Mouse (Mus musculus) hindbrain, postnatal 0 days (tissue): ENCODE results near the gene Cep135. TPM values are rescaled to one million over a fixed set of nuclear protein-coding genes. Genes with fewer than 3 reads are reported as not detected.

Source experiments
- ATAC-seq: fragments of 200-750 bp; cut with Nextera tagmentation; 2 replicates; pipeline ENCODE4 v1.8.0; 2017; ENCODE audit warnings: mild to moderate bottlenecking, moderate TSS enrichment, moderate library complexity
- DNase-seq: peaks from one replicate; pipeline ENCODE4 v3.0.0-alpha.2; 2015; ENCODE audit warnings: low spot score
- H3K27ac ChIP-seq: fragments of 300-500 bp; sonication (generic); 2 replicates; pipeline ENCODE4 v1.5.1; 2014; ENCODE audit warnings: mild to moderate bottlenecking
- H3K27me3 ChIP-seq: fragments of 300-500 bp; sonication (generic); 2 replicates; pipeline ENCODE4 v1.6.1; 2014; ENCODE audit warnings: low read length, mixed read lengths; ENCODE audit not compliant: insufficient read depth
- H3K36me3 ChIP-seq: fragments of 300-500 bp; sonication (generic); 2 replicates; pipeline ENCODE4 v1.6.1; 2014; ENCODE audit warnings: low read length, mixed read lengths; ENCODE audit not compliant: insufficient read depth
- H3K4me1 ChIP-seq: fragments of 300-500 bp; sonication (generic); 2 replicates; pipeline ENCODE4 v1.6.1; 2014; ENCODE audit warnings: antibody characterized with exemption, low read length, mixed read lengths; ENCODE audit not compliant: insufficient read depth
- H3K4me2 ChIP-seq: fragments of 300-500 bp; sonication (generic); 2 replicates; pipeline ENCODE4 v1.6.1; 2014; ENCODE audit warnings: low read depth, mild to moderate bottlenecking, low read length, moderate library complexity, mixed read lengths
- H3K4me3 ChIP-seq: fragments of 300-500 bp; sonication (generic); 2 replicates; pipeline ENCODE4 v1.5.1; 2014; ENCODE audit warnings: low read length
- H3K9ac ChIP-seq: fragments of 300-500 bp; sonication (generic); replicated peaks from 2 replicates; pipeline ENCODE4 v1.6.1; 2014; ENCODE audit warnings: mild to moderate bottlenecking, low read length, moderate library complexity, mixed read lengths
- H3K9me3 ChIP-seq: fragments of 300-500 bp; sonication (generic); 2 replicates; pipeline ENCODE4 v1.6.1; 2016; ENCODE audit warnings: low read length, mixed read lengths
- CTCF ChIP-seq: IDR thresholded peaks from 2 replicates; pipeline ENCODE4 v1.5.1; 2016; ENCODE audit warnings: antibody characterized with exemption, control low read depth, low read depth
- WGBS: fragments of 180-500 bp; shearing (Covaris S2); extraction: QIAGEN DNeasy Blood & Tissue Kit; methylation state at CpG from one replicate; pipeline ENCODE4 v1.1.7; 2014; 5-methylcytosine and 5-hydroxymethylcytosine counted together
- polyA plus RNA-seq: library from polyadenylated mRNA; unstranded; fragments of >200 nt; fragmentation: Nextera tagmentation; extraction: Ambion mirVana; gene quantifications from 2 replicates; pipeline ENCODE4 v1.2.1, GENCODE M21; 2015
- total RNA-seq: library from RNA; depleted of rRNA; stranded (reverse); fragments of >200 nt; gene quantifications from 2 replicates; pipeline ENCODE4 v1.2.3, GENCODE M21; 2014; rRNA removed

Cep135 gene
- total and polyA plus RNA-seq, 2 experiments from 2014 or later: 2.6 to 4.0 TPM

GRCm38 (mm10) chr5:76691251-76691650 lies 102.8 kb downstream of the Cep135 start:
- no peak overlapping the region for H3K9ac ChIP-seq
- 79% methylated on average over 5 of the region's 5 CpGs for WGBS
- TF ChIP-seq CTCF: no peak
- no peak overlapping the region for H3K27ac ChIP-seq
- DNase-seq (no peak), ATAC-seq (no peak)
- H3K4me3 ChIP-seq: no peak overlapping the region
- peaks cover 3% of the 10 kb centered on the region; the same call in 1 of the 2 replicates for H3K4me1 ChIP-seq
- H3K9me3 ChIP-seq: no peaks in the 10 kb centered on the region
- no peaks in the 10 kb centered on the region for H3K36me3 ChIP-seq
- no peaks in the 10 kb centered on the region for H3K27me3 ChIP-seq
- no peak overlapping the region for H3K4me2 ChIP-seq

GRCm38 (mm10) chr5:76691706-76692424 lies 103.4 kb downstream of the Cep135 start:
- peak; percentile 65 for DNase-seq
- H3K27ac ChIP-seq: no peak overlapping the region
- H3K4me3 ChIP-seq: no peak overlapping the region
- peaks cover 3% of the 10 kb centered on the region; the same call in 1 of the 2 replicates for H3K4me1 ChIP-seq
- TF ChIP-seq CTCF: no peak
- WGBS: 52% methylated on average over 12 of the region's 12 CpGs
- no peaks in the 10 kb centered on the region for H3K27me3 ChIP-seq
- no peak overlapping the region for H3K4me2 ChIP-seq
- ATAC-seq: peak; percentile 56
- H3K9me3 ChIP-seq: no peaks in the 10 kb centered on the region
- no peaks in the 10 kb centered on the region for H3K36me3 ChIP-seq
- H3K9ac ChIP-seq: no peak overlapping the region

Other genes starting within 250 kb of the Cep135 start
- 1.1 TPM in 1 of 2 replicates, not detected in the other for gene Nmu, start 224.9 kb upstream of the Cep135 start, total RNA-seq
- gene Nmu, start 224.9 kb upstream of the Cep135 start, polyA plus RNA-seq: 2.3 and 2.7 TPM in 2 replicates
- not detected in 2 replicates for gene Gm7271, start 104.7 kb upstream of the Cep135 start, total RNA-seq
- gene Gm7271, start 104.7 kb upstream of the Cep135 start, polyA plus RNA-seq: 0.63 and 0.89 TPM in 2 replicates
- gene Exoc1, start 59.4 kb upstream of the Cep135 start, total RNA-seq: 44.3 and 54.2 TPM in 2 replicates
- gene Exoc1, start 59.4 kb upstream of the Cep135 start, polyA plus RNA-seq: 46.1 and 51.6 TPM in 2 replicates
- 55.3 and 66.4 TPM in 2 replicates for gene C530008M17Rik, start 67.8 kb downstream of the Cep135 start, total RNA-seq
- 52.5 and 56.4 TPM in 2 replicates for gene C530008M17Rik, start 67.8 kb downstream of the Cep135 start, polyA plus RNA-seq